Mouse (Mus musculus): Measurements from ENCODE around the gene Nr2e1. TPM values are rescaled to one million over a fixed set of nuclear protein-coding genes. Genes with fewer than 3 reads are reported as not detected.

Gene Nr2e1
- polyA plus RNA-seq, 1 experiment from 2014 or later, result not detected

- Histone ChIP-seq H3K36me3 (no peaks in the 10 kb centered on the region), H3K4me3 (peak overlapping the region; percentile 8; the same call in 1 of the 2 replicates), H3K4me1 (peaks cover 4% of the 10 kb centered on the region; the same call in 1 of the 2 replicates), H3K27ac (no peak overlapping the region), H3K27me3 (ENCODE audit: low read depth, poor library complexity, severe bottlenecking) (peaks cover 100% of the 10 kb centered on the region), H3K9me3 (replicated peaks) (no peaks in the 10 kb centered on the region)
- WGBS, result 2% methylated on average over 20 of the region's 20 CpGs
- DNase-seq (ENCODE audit: low spot score), result no peak
These were observed 10.9 kb downstream of the Nr2e1 start for GRCm38 (mm10) chr10:42572567-42572966.

- peak; percentile 84 for DNase-seq (ENCODE audit: low spot score)
- Histone ChIP-seq H3K27ac (no peak overlapping the region), H3K4me1 (0 out of 2 replicates have a peak, but pooled peaks cover 5% of the 10 kb centered on the region), H3K36me3 (no peaks in the 10 kb centered on the region), H3K4me3 (no peak overlapping the region), H3K27me3 (ENCODE audit: low read depth, poor library complexity, severe bottlenecking) (peaks cover 40% of the 10 kb centered on the region), H3K9me3 (replicated peaks) (no peaks in the 10 kb centered on the region)
- WGBS, result 2% methylated on average over 12 of the region's 12 CpGs
These were observed 21.2 kb downstream of the Nr2e1 start for GRCm38 (mm10) chr10:42562272-42562671.

- WGBS, result 81% methylated on average over 5 of the region's 5 CpGs
- Histone ChIP-seq H3K36me3 (no peaks in the 10 kb centered on the region), H3K27me3 (ENCODE audit: low read depth, poor library complexity, severe bottlenecking) (peaks cover 16% of the 10 kb centered on the region)
These were observed 23.7 kb downstream of the Nr2e1 start for GRCm38 (mm10) chr10:42559581-42560200.

GRCm38 (mm10) chr10:42546507-42546906 is 36.9 kb downstream of the Nr2e1 start:
- no peak for DNase-seq (ENCODE audit: low spot score)
- Histone ChIP-seq H3K4me1 (no peaks in the 10 kb centered on the region), H3K27me3 (ENCODE audit: low read depth, poor library complexity, severe bottlenecking) (no peaks in the 10 kb centered on the region), H3K36me3 (no peaks in the 10 kb centered on the region), H3K4me3 (no peak overlapping the region), H3K27ac (no peak overlapping the region), H3K9me3 (replicated peaks) (no peaks in the 10 kb centered on the region)
- WGBS, result 95% methylated on average over 3 of the region's 3 CpGs

More at GRCm38 (mm10) chr10:42559581-42560200, 23.7 kb downstream of the Nr2e1 start:
- DNase-seq (ENCODE audit: low spot score), result no peak
- no peak overlapping the region for H3K4me3 ChIP-seq
- no peaks in the 10 kb centered on the region for H3K9me3 ChIP-seq (replicated peaks)
- H3K27ac ChIP-seq, result no peak overlapping the region
- 0 out of 2 replicates have a peak, but pooled peaks cover 5% of the 10 kb centered on the region for H3K4me1 ChIP-seq

- H3K27ac ChIP-seq, result no peak overlapping the region
- DNase-seq (ENCODE audit: low spot score), result no peak
- H3K9me3 ChIP-seq (replicated peaks), result no peaks in the 10 kb centered on the region
- H3K4me1 ChIP-seq, result no peaks in the 10 kb centered on the region
- no peaks in the 10 kb centered on the region for H3K27me3 ChIP-seq (ENCODE audit: low read depth, poor library complexity, severe bottlenecking)
- H3K4me3 ChIP-seq, result no peak overlapping the region
- WGBS, result 77% methylated on average over 6 of the region's 6 CpGs
- no peaks in the 10 kb centered on the region for H3K36me3 ChIP-seq
These were observed 37.5 kb downstream of the Nr2e1 start for GRCm38 (mm10) chr10:42545707-42546503.

GRCm38 (mm10) chr10:42537571-42538316 is 45.7 kb downstream of the Nr2e1 start:
- no peak overlapping the region for H3K4me3 ChIP-seq
- H3K36me3 ChIP-seq, result peaks cover 37% of the 10 kb centered on the region
- H3K27ac ChIP-seq, result peak overlapping the region; percentile 30; the same call in 1 of the 2 replicates
- no peak for DNase-seq (ENCODE audit: low spot score)
- H3K9me3 ChIP-seq (replicated peaks), result no peaks in the 10 kb centered on the region
- no peaks in the 10 kb centered on the region for H3K27me3 ChIP-seq (ENCODE audit: low read depth, poor library complexity, severe bottlenecking)
- 0 out of 2 replicates have a peak, but pooled peaks cover 9% of the 10 kb centered on the region for H3K4me1 ChIP-seq
- WGBS, result 88% methylated on average over 9 of the region's 9 CpGs

GRCm38 (mm10) chr10:42533836-42534453 is 49.5 kb downstream of the Nr2e1 start:
- WGBS, result 92% methylated on average over 11 of the region's 11 CpGs
- no peaks in the 10 kb centered on the region for H3K9me3 ChIP-seq (replicated peaks)
- no peak for DNase-seq (ENCODE audit: low spot score)
- H3K27me3 ChIP-seq (ENCODE audit: low read depth, poor library complexity, severe bottlenecking), result no peaks in the 10 kb centered on the region
- peaks cover 62% of the 10 kb centered on the region for H3K36me3 ChIP-seq
- H3K4me1 ChIP-seq, result no peaks in the 10 kb centered on the region
- no peak overlapping the region for H3K4me3 ChIP-seq
- H3K27ac ChIP-seq, result no peak overlapping the region

GRCm38 (mm10) chr10:42525682-42526081 is 57.8 kb downstream of the Nr2e1 start:
- WGBS, result 95% methylated on average over 3 of the region's 3 CpGs

GRCm38 (mm10) chr10:42523556-42524162 is 59.8 kb downstream of the Nr2e1 start:
- Histone ChIP-seq H3K4me1 (peaks cover 4% of the 10 kb centered on the region; the same call in 1 of the 2 replicates), H3K4me3 (no peak overlapping the region), H3K27me3 (ENCODE audit: low read depth, poor library complexity, severe bottlenecking) (no peaks in the 10 kb centered on the region), H3K36me3 (peaks cover 37% of the 10 kb centered on the region), H3K9me3 (replicated peaks) (no peaks in the 10 kb centered on the region), H3K27ac (no peak overlapping the region)
- WGBS, result 87% methylated on average over 11 of the region's 11 CpGs
- no peak for DNase-seq (ENCODE audit: low spot score)

More at GRCm38 (mm10) chr10:42525682-42526081, 57.8 kb downstream of the Nr2e1 start:
- H3K27me3 ChIP-seq (ENCODE audit: low read depth, poor library complexity, severe bottlenecking), result no peaks in the 10 kb centered on the region
- no peaks in the 10 kb centered on the region for H3K9me3 ChIP-seq (replicated peaks)
- no peak overlapping the region for H3K27ac ChIP-seq
- no peak for DNase-seq (ENCODE audit: low spot score)
- H3K4me3 ChIP-seq, result no peak overlapping the region
- H3K36me3 ChIP-seq, result peaks cover 56% of the 10 kb centered on the region
- peaks cover 4% of the 10 kb centered on the region; the same call in 1 of the 2 replicates for H3K4me1 ChIP-seq

- Histone ChIP-seq H3K9me3 (replicated peaks) (no peaks in the 10 kb centered on the region), H3K27ac (no peak overlapping the region), H3K27me3 (ENCODE audit: low read depth, poor library complexity, severe bottlenecking) (no peaks in the 10 kb centered on the region), H3K36me3 (peaks cover 30% of the 10 kb centered on the region), H3K4me1 (peaks cover 4% of the 10 kb centered on the region; the same call in 1 of the 2 replicates), H3K4me3 (no peak overlapping the region)
- WGBS, result 91% methylated on average over 2 of the region's 2 CpGs
- DNase-seq (ENCODE audit: low spot score), result no peak
These were observed 60.5 kb downstream of the Nr2e1 start for GRCm38 (mm10) chr10:42522912-42523311.

- H3K9me3 ChIP-seq (replicated peaks), result no peaks in the 10 kb centered on the region
- H3K27ac ChIP-seq, result no peak overlapping the region
- H3K4me1 ChIP-seq, result peaks cover 4% of the 10 kb centered on the region; the same call in 1 of the 2 replicates
- no peaks in the 10 kb centered on the region for H3K27me3 ChIP-seq (ENCODE audit: low read depth, poor library complexity, severe bottlenecking)
- WGBS, result 81% methylated on average over 5 of the region's 5 CpGs
- H3K36me3 ChIP-seq, result peaks cover 15% of the 10 kb centered on the region
- H3K4me3 ChIP-seq, result no peak overlapping the region
- no peak for DNase-seq (ENCODE audit: low spot score)
These were observed 62.0 kb downstream of the Nr2e1 start for GRCm38 (mm10) chr10:42521315-42521981.

Data from limb, embryonic 10.5 days (tissue).